Mouse (Mus musculus) MEL (cell line): ENCODE results near the gene Asb8. TPM values are rescaled to one million over a fixed set of nuclear protein-coding genes. Genes with fewer than 3 reads are reported as not detected.

Source experiments
- DNase-seq: peaks from one replicate; pipeline ENCODE4 v3.0.0; 2011; ENCODE audit warnings: low read depth, low spot score
- H3K27ac ChIP-seq: 2 replicates; pipeline ENCODE4 v1.5.1; 2012; ENCODE audit warnings: low read depth, mild to moderate bottlenecking, control low read depth, low read length, moderate library complexity; ENCODE audit not compliant: control insufficient read depth
- H3K27me3 ChIP-seq, 2 experiments: fragments of 150-350 bp in 1 of 2; sonication (generic) in 1 of 2; 2 replicates each; pipeline ENCODE4 v1.6.1; 2012; ENCODE audit warnings: low read length in 2 of 2, mild to moderate bottlenecking in 2 of 2, improper control_type of control experiment in 1 of 2, moderate library complexity in 1 of 2; ENCODE audit not compliant: insufficient read depth in 2 of 2, control insufficient read depth in 1 of 2
- H3K36me3 ChIP-seq, 2 experiments: 2 replicates each; pipeline ENCODE4 v1.6.1; 2012 to 2014; ENCODE audit warnings: low read length in 2 of 2, improper control_type of control experiment in 1 of 2, inconsistent platforms in 1 of 2, mild to moderate bottlenecking in 1 of 2; ENCODE audit not compliant: insufficient read depth in 2 of 2, control insufficient read depth in 1 of 2
- H3K4me1 ChIP-seq, 2 experiments: fragments of 150-350 bp in 1 of 2; sonication (generic) in 1 of 2; 2 replicates each; pipeline ENCODE4 v1.6.1; 2012; ENCODE audit warnings: low read length in 2 of 2, improper control_type of control experiment in 1 of 2, mild to moderate bottlenecking in 1 of 2; ENCODE audit not compliant: insufficient read depth in 2 of 2, control insufficient read depth in 1 of 2
- H3K4me3 ChIP-seq, 2 experiments: fragments of 150-350 bp in 1 of 2; sonication (generic) in 1 of 2; 2 replicates each; pipeline ENCODE4 v1.5.1; 2012; ENCODE audit warnings: low read depth in 2 of 2, low read length in 2 of 2, mild to moderate bottlenecking in 2 of 2, moderate library complexity in 2 of 2, control low read depth in 1 of 2, improper control_type of control experiment in 1 of 2; ENCODE audit not compliant: control insufficient read depth in 1 of 2, insufficient read depth in 1 of 2
- H3K79me2 ChIP-seq: 2 replicates; pipeline ENCODE4 v1.6.1; 2012; ENCODE audit warnings: mild to moderate bottlenecking, low read length, moderate library complexity; ENCODE audit not compliant: control insufficient read depth, poor library complexity, insufficient read depth
- H3K9ac ChIP-seq: 2 replicates; pipeline ENCODE4 v1.6.1; 2012; ENCODE audit warnings: low read depth, mild to moderate bottlenecking, control low read depth, low read length, moderate library complexity; ENCODE audit not compliant: control insufficient read depth, poor library complexity, severe bottlenecking
- H3K9me3 ChIP-seq: fragments of 150-350 bp; sonication (generic); replicated peaks from 2 replicates; pipeline ENCODE4 v1.6.1; 2012; ENCODE audit warnings: mild to moderate bottlenecking, low read length, improper control_type of control experiment, moderate library complexity; ENCODE audit not compliant: insufficient read depth
- CHD2 ChIP-seq: IDR thresholded peaks from 2 replicates; pipeline ENCODE4 v1.6.1; 2011; ENCODE audit warnings: low read length, improper control_type of control experiment
- GABPA ChIP-seq: IDR thresholded peaks from 2 replicates; pipeline ENCODE4 v1.6.1; 2012; ENCODE audit warnings: low read depth, mild to moderate bottlenecking, inconsistent platforms, low read length, improper control_type of control experiment, moderate library complexity
- MAFK ChIP-seq: IDR thresholded peaks from 2 replicates; pipeline ENCODE4 v1.6.1; 2011; ENCODE audit warnings: low read depth, mild to moderate bottlenecking, low read length, improper control_type of control experiment, borderline replicate concordance
- MYB ChIP-seq: IDR thresholded peaks from 2 replicates; pipeline ENCODE4 v1.6.1; 2011; ENCODE audit warnings: mild to moderate bottlenecking, low read depth, low read length, improper control_type of control experiment
- MYC ChIP-seq: IDR thresholded peaks from 2 replicates; pipeline ENCODE4 v1.6.1; 2011; ENCODE audit warnings: low read depth, mild to moderate bottlenecking, low read length, improper control_type of control experiment, moderate library complexity
- RCOR1 ChIP-seq: IDR thresholded peaks from 2 replicates; pipeline ENCODE4 v1.6.1; 2012; ENCODE audit warnings: low read depth, mild to moderate bottlenecking, inconsistent platforms, low read length, improper control_type of control experiment
- SIN3A ChIP-seq: IDR thresholded peaks from 2 replicates; pipeline ENCODE4 v1.6.1; 2012; ENCODE audit warnings: low read length, improper control_type of control experiment, inconsistent platforms
- TAL1 ChIP-seq: IDR thresholded peaks from 2 replicates; pipeline ENCODE4 v1.6.1; 2012; ENCODE audit warnings: mild to moderate bottlenecking, inconsistent platforms, low read length, moderate library complexity, mixed read lengths
- TBP ChIP-seq: IDR thresholded peaks from 2 replicates; pipeline ENCODE4 v1.8.0; 2011; ENCODE audit warnings: low read depth, low read length, improper control_type of control experiment
- USF1 ChIP-seq: IDR thresholded peaks from 2 replicates; pipeline ENCODE4 v1.6.1; 2014; ENCODE audit warnings: low read depth, mild to moderate bottlenecking, inconsistent platforms, low read length, improper control_type of control experiment, moderate library complexity
- USF2 ChIP-seq, 2 experiments: IDR thresholded peaks; 2 replicates each; pipeline ENCODE4 v1.6.1; 2011 to 2012; ENCODE audit warnings: improper control_type of control experiment in 2 of 2, low read length in 2 of 2, borderline replicate concordance in 1 of 2, inconsistent platforms in 1 of 2, low read depth in 1 of 2, mild to moderate bottlenecking in 1 of 2; ENCODE audit not compliant: insufficient read depth in 1 of 2
- ZKSCAN1 ChIP-seq: IDR thresholded peaks from 2 replicates; pipeline ENCODE4 v1.6.1; 2012; ENCODE audit warnings: low read depth, mild to moderate bottlenecking, inconsistent platforms, low read length, improper control_type of control experiment, moderate library complexity
- polyA plus RNA-seq, 2 experiments: library from polyadenylated mRNA; stranded (reverse) in 1 of 2; unstranded in 1 of 2; fragments of >175 nt in 1 of 2; fragments of >200 nt in 1 of 2; gene quantifications; 2 replicates each; pipeline versions ENCODE4 v1.2.1 to v1.2.4; 2012; ENCODE audit warnings: low replicate concordance in 2 of 2, low read depth in 1 of 2; ENCODE audit not compliant: insufficient read length in 2 of 2, insufficient read depth in 1 of 2, missing spikeins in 1 of 2
- total RNA-seq: library from RNA; depleted of rRNA; stranded (reverse); fragments of 300-350 nt; gene quantifications from 2 replicates; pipeline ENCODE4 v1.2.3, GENCODE M21; 2012

Asb8 gene
- total and polyA plus RNA-seq, 3 experiments = 33.1 to 38.2 TPM; not detected in 1

DNA sequence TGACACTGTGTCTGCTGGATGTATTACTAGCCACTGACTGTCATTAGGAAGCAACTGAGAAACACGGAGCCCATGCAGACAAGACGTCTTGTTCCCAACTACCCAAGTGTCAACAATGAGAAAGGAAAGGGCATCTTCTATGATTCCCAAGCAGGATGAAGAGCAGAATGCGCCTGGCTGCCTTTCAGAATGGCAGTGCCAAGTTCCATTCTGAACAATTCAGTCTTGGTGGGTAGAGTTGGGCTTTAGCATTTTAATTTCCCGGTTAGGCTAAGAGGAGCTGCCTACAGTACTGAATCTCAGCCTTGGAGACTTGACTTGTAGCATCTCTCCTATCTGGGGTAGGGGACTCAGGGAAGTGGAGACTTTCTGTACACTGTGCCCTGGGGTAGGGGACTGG, 31.4 kb downstream of the Asb8 start:
- Histone ChIP-seq H3K4me1 (no peaks in the 10 kb centered on the region), H3K79me2 (no peaks in the 10 kb centered on the region), H3K27me3 (no peaks in the 10 kb centered on the region), H3K4me3 (no peak overlapping the region), H3K9me3 (no peaks in the 10 kb centered on the region), H3K36me3 (peaks cover 0 to 26% of the 10 kb centered on the region in 2 experiments; a peak in 2 of 4 replicates), H3K9ac (no peak overlapping the region), H3K27ac (no peak overlapping the region)
- no peak for DNase-seq
- TF ChIP-seq MYB (no peak), RCOR1 (no peak), TBP (no peak), MYC (no peak), ZKSCAN1 (0 out of 2 replicates have a peak, but pooled peaks have one; percentile 41)

DNA sequence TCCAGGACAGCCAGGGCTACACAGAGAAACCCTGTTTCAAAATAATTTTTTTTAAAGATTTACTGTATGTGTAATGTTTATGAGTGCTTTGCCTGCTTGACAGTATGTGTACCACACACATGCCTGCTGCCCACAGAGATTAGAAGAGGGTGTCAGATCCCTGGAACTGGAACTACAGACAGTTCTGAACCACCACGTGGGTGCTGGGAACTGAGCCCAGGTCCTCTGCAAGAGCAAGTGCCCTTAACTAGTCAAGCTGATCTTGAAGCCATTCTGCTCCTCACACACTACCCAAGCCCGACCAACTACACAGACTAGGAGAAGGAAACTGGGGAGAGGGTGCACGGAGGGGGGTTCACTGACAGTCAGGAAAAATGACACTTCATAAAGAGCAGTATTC, 32.0 kb downstream of the Asb8 start:
- Histone ChIP-seq H3K4me3 (no peak overlapping the region), H3K4me1 (no peaks in the 10 kb centered on the region), H3K27ac (no peak overlapping the region), H3K27me3 (no peaks in the 10 kb centered on the region), H3K9ac (no peak overlapping the region), H3K79me2 (no peaks in the 10 kb centered on the region), H3K9me3 (no peaks in the 10 kb centered on the region), H3K36me3 (peaks cover 0 to 24% of the 10 kb centered on the region in 2 experiments; a peak in 2 of 4 replicates)
- no peak for DNase-seq
- TF ChIP-seq USF1 (no peak), MAFK (no peak), ZKSCAN1 (no peak), TAL1 (no peak), GABPA (no peak), MYB (no peak), USF2 (IDR thresholded peaks at IDR 0.05; ENCODE audit: borderline replicate concordance in 1 of 2, insufficient read depth in 1 of 2, low read depth in 1 of 2, low read length in 2 of 2) (no peak), SIN3A (no peak)

GRCm38 (mm10) chr15:98131942-98132655, 33.3 kb downstream of the Asb8 start:
- Histone ChIP-seq H3K4me3 (no peak overlapping the region), H3K27me3 (no peaks in the 10 kb centered on the region), H3K4me1 (no peaks in the 10 kb centered on the region), H3K36me3 (peaks cover 0 to 27% of the 10 kb centered on the region in 2 experiments; a peak in 2 of 4 replicates), H3K9me3 (no peaks in the 10 kb centered on the region), H3K79me2 (no peaks in the 10 kb centered on the region), H3K27ac (no peak overlapping the region), H3K9ac (no peak overlapping the region)
- peak; percentile 39; the same call in 1 of the 2 replicates for TF ChIP-seq USF1
- no peak for TF ChIP-seq TAL1
- TF ChIP-seq CHD2 = no peak
- DNase-seq = no peak
